Mouse (Mus musculus) forebrain, embryonic 12.5 days (tissue): Measurements from ENCODE around the gene Zdhhc8. TPM values are rescaled to one million over a fixed set of nuclear protein-coding genes. Genes with fewer than 3 reads are reported as not detected.

ENCODE experiments used
- ATAC-seq: fragments of 200-750 bp; cut with Nextera tagmentation; 2 replicates; pipeline ENCODE4 v1.8.0; 2017; ENCODE audit warnings: moderate TSS enrichment; ENCODE audit not compliant: low FRiP score
- H3K27ac ChIP-seq: fragments of 300-500 bp; sonication (generic); 2 replicates; pipeline ENCODE4 v1.5.1; 2016; ENCODE audit warnings: mild to moderate bottlenecking
- H3K27me3 ChIP-seq: fragments of 300-500 bp; sonication (generic); 2 replicates; pipeline ENCODE4 v1.6.1; 2016; ENCODE audit warnings: mild to moderate bottlenecking
- H3K36me3 ChIP-seq: fragments of 300-500 bp; sonication (generic); replicated peaks from 2 replicates; pipeline ENCODE4 v1.6.1; 2016; ENCODE audit warnings: mild to moderate bottlenecking
- H3K4me1 ChIP-seq: fragments of 300-500 bp; sonication (generic); 2 replicates; pipeline ENCODE4 v1.6.1; 2016
- H3K4me2 ChIP-seq: fragments of 300-500 bp; sonication (generic); 2 replicates; pipeline ENCODE4 v1.6.1; 2016; ENCODE audit warnings: mild to moderate bottlenecking, moderate library complexity
- H3K4me3 ChIP-seq: fragments of 300-500 bp; sonication (generic); replicated peaks from 2 replicates; pipeline ENCODE4 v1.5.1; 2016; ENCODE audit warnings: mild to moderate bottlenecking
- H3K9ac ChIP-seq: fragments of 300-500 bp; sonication (generic); 2 replicates; pipeline ENCODE4 v1.6.1; 2016; ENCODE audit warnings: mild to moderate bottlenecking
- H3K9me3 ChIP-seq: fragments of 300-500 bp; sonication (generic); 2 replicates; pipeline ENCODE4 v1.6.1; 2016
- WGBS: fragments of 180-500 bp; shearing (Covaris S2); methylation state at CpG from one replicate; pipeline ENCODE4 v1.1.7; 2016; 5-methylcytosine and 5-hydroxymethylcytosine counted together
- polyA plus RNA-seq: library from polyadenylated mRNA; unstranded; fragments of >200 nt; fragmentation: Nextera tagmentation; extraction: Ambion mirVana; gene quantifications from 2 replicates; pipeline ENCODE4 v1.2.1, GENCODE M21; 2016

Gene Zdhhc8
- 15.7 and 16.9 TPM in 2 replicates for polyA plus RNA-seq

GRCm38 (mm10) chr16:18234671-18235388, at the start of gene Zdhhc8:
Gene Zdhhc8, minus strand, starts transcription at chr16:18235136.
- Histone ChIP-seq H3K27ac (peak within 1 kb of the TSS; percentile 89), H3K36me3 (peaks cover 22% of the 10 kb centered on the region), H3K4me2 (peak within 1 kb of the TSS; percentile 78), H3K4me3 (peak within 1 kb of the TSS; percentile 86), H3K27me3 (no peaks in the 10 kb centered on the region), H3K9ac (peak within 1 kb of the TSS; percentile 93), H3K9me3 (no peaks in the 10 kb centered on the region), H3K4me1 (peaks cover 38% of the 10 kb centered on the region)
- under 1% methylated on average over 73 of the region's 79 CpGs for WGBS
- ATAC-seq: peak; percentile 87

GRCm38 (mm10) chr16:18275166-18275565, 40.2 kb upstream of the Zdhhc8 start:
- 70% methylated on average over 2 of the region's 2 CpGs for WGBS
- H3K9ac ChIP-seq: no peak overlapping the region
- H3K27ac ChIP-seq: no peak overlapping the region
- peaks cover 93% of the 10 kb centered on the region for H3K36me3 ChIP-seq
- no peaks in the 10 kb centered on the region for H3K9me3 ChIP-seq
- no peak for ATAC-seq
- H3K4me1 ChIP-seq: no peaks in the 10 kb centered on the region
- no peaks in the 10 kb centered on the region for H3K27me3 ChIP-seq
- no peak overlapping the region for H3K4me2 ChIP-seq
- H3K4me3 ChIP-seq: no peak overlapping the region

DNA sequence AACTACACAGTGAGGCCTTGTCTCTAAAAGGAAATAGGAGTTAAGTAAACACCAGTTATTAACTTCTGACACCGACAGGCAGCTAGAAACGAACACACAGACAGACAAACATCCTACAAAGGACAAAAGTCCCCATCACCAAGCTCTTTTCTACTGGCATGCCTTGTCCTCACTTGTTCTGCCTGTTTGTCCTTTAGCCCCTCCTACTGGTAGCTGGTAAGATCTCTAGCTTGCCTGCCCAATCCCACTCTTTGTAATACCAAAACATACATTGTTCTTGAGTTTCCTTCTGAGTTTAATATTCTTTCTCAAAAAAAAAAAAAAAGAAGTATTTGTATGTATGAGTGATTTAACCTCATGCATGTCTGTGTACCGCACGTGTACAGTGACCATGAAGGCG, 33.2 kb upstream of the Zdhhc8 start:
- H3K9me3 ChIP-seq: no peaks in the 10 kb centered on the region
- WGBS: 92% methylated on average over 5 of the region's 5 CpGs
- H3K36me3 ChIP-seq: peaks cover 93% of the 10 kb centered on the region
- no peak overlapping the region for H3K9ac ChIP-seq
- no peak overlapping the region for H3K27ac ChIP-seq
- ATAC-seq: 0 out of 2 replicates have a peak, but pooled peaks have one; percentile 17
- H3K4me2 ChIP-seq: no peak overlapping the region
- H3K27me3 ChIP-seq: no peaks in the 10 kb centered on the region
- H3K4me1 ChIP-seq: no peaks in the 10 kb centered on the region
- H3K4me3 ChIP-seq: no peak overlapping the region

GRCm38 (mm10) chr16:18265024-18265423, 30.1 kb upstream of the Zdhhc8 start:
- Histone ChIP-seq H3K9ac (no peak overlapping the region), H3K4me2 (no peak overlapping the region), H3K4me3 (no peak overlapping the region), H3K9me3 (no peaks in the 10 kb centered on the region), H3K36me3 (peaks cover 91% of the 10 kb centered on the region), H3K4me1 (no peaks in the 10 kb centered on the region), H3K27me3 (no peaks in the 10 kb centered on the region), H3K27ac (no peak overlapping the region)
- ATAC-seq: no peak
- WGBS: 76% methylated on average over 2 of the region's 2 CpGs

DNA sequence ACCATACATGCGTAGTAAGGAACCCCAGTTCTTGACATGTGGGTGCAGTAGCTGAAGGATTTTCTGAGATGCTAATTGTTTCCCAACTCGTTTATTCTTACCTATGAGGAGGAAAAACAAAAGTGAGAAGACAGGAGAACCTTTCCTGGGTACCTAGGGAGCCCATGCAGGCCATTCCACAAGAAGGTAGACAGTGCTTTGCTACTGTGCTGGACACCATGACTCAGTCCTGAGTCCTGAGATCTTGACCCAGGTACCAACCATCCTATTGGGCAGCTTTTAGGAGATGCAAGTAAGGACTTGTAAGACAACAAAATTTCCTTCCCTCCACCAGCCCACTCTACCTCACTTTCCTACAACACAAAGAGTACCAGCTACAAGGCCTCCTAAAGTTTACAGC, 23.3 kb upstream of the Zdhhc8 start, which contains the start of gene Gm49776:
Gene Gm49776, minus strand, starts transcription at position 101 of the 400 bp plus-strand sequence.
- Histone ChIP-seq H3K4me2 (no peak within 1 kb of the TSS), H3K36me3 (peaks cover 94% of the 10 kb centered on the region), H3K9ac (no peak within 1 kb of the TSS), H3K9me3 (no peaks in the 10 kb centered on the region), H3K4me3 (no peak within 1 kb of the TSS), H3K27me3 (no peaks in the 10 kb centered on the region), H3K4me1 (no peaks in the 10 kb centered on the region), H3K27ac (no peak within 1 kb of the TSS)
- 90% methylated on average over 2 of the region's 2 CpGs for WGBS
- ATAC-seq: no peak

DNA sequence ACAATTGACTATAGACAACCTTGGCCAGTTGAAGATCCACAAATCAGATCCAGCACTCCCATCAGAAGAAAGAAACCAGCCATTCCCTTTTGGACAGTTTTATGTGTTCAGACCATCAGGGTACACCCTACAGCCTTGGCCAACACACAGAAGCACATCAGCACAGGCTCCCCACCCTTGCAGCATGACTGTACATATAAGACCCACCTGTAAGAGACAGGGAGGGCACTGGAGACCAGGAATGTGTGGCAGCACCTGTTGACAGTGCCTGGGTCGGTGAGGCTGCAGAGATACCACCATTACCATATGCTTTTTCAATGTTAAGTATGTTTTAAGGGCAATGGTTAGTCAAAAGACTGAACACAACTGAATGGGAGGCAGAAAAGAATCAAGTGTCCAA, 18.9 kb upstream of the Zdhhc8 start:
- peaks cover 85% of the 10 kb centered on the region for H3K36me3 ChIP-seq
- no peak for ATAC-seq
- H3K27me3 ChIP-seq: no peaks in the 10 kb centered on the region
- no peak overlapping the region for H3K4me2 ChIP-seq
- H3K9ac ChIP-seq: no peak overlapping the region
- 89% methylated on average over 1 of the region's 1 CpGs for WGBS
- H3K9me3 ChIP-seq: no peaks in the 10 kb centered on the region
- no peak overlapping the region for H3K27ac ChIP-seq
- H3K4me3 ChIP-seq: no peak overlapping the region
- peaks cover 26% of the 10 kb centered on the region for H3K4me1 ChIP-seq

GRCm38 (mm10) chr16:18252736-18253135, 17.8 kb upstream of the Zdhhc8 start:
- Histone ChIP-seq H3K4me2 (no peak overlapping the region), H3K9me3 (no peaks in the 10 kb centered on the region), H3K4me1 (peaks cover 26% of the 10 kb centered on the region), H3K36me3 (peaks cover 74% of the 10 kb centered on the region), H3K4me3 (no peak overlapping the region), H3K27ac (no peak overlapping the region), H3K9ac (no peak overlapping the region), H3K27me3 (no peaks in the 10 kb centered on the region)
- 86% methylated on average over 6 of the region's 6 CpGs for WGBS
- no peak for ATAC-seq

GRCm38 (mm10) chr16:18250828-18251790, 16.2 kb upstream of the Zdhhc8 start:
- Histone ChIP-seq H3K27ac (peak overlapping the region; percentile 56; the same call in 1 of the 2 replicates), H3K9ac (peak overlapping the region; percentile 85; the same call in 1 of the 2 replicates), H3K4me1 (peaks cover 41% of the 10 kb centered on the region), H3K4me2 (peak overlapping the region; percentile 83), H3K9me3 (no peaks in the 10 kb centered on the region), H3K27me3 (no peaks in the 10 kb centered on the region), H3K36me3 (peaks cover 69% of the 10 kb centered on the region), H3K4me3 (0 out of 2 replicates have a peak overlapping the region, but pooled peaks have one; percentile 95)
- no peak for ATAC-seq
- WGBS: 76% methylated on average over 10 of the region's 10 CpGs

GRCm38 (mm10) chr16:18250231-18250630, 15.3 kb upstream of the Zdhhc8 start:
- Histone ChIP-seq H3K9me3 (no peaks in the 10 kb centered on the region), H3K4me3 (peak overlapping the region; percentile 95), H3K4me1 (peaks cover 47% of the 10 kb centered on the region), H3K36me3 (peaks cover 70% of the 10 kb centered on the region), H3K4me2 (peak overlapping the region; percentile 83), H3K9ac (peak overlapping the region; percentile 85), H3K27ac (no peak overlapping the region), H3K27me3 (no peaks in the 10 kb centered on the region)
- 55% methylated on average over 4 of the region's 4 CpGs for WGBS
- ATAC-seq: no peak

DNA sequence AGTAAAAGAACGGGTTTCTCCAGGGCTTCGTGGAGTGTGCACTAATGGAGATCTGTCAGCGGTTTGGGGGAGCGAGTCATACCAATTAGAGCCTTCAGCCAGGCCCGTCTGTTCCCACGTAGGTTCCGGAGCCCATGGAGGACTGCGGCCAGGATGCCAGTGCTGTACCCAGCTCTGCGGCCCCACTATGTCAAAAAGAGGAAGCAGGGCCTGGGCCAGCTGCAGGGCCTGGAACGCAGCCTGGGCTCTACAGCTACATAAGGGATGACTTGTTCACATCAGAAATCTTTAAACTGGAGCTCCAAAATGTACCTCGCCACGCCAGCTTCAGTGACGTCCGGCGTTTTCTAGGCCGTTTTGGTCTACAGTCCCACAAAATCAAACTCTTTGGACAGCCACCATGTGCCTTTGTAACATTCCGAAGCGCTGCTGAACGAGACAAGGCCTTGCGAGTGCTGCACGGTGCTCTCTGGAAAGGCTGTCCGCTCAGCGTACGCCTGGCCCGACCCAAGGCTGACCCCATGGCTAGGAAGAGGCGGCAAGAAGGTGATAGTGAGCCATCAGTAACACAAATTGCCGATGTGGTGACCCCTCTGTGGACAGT, 14.5 kb upstream of the Zdhhc8 start:
- Histone ChIP-seq H3K4me3 (peak overlapping the region; percentile 95), H3K4me1 (peaks cover 47% of the 10 kb centered on the region), H3K27me3 (no peaks in the 10 kb centered on the region), H3K4me2 (peak overlapping the region; percentile 83), H3K27ac (peak overlapping the region; percentile 93), H3K9ac (peak overlapping the region; percentile 85), H3K36me3 (peaks cover 70% of the 10 kb centered on the region), H3K9me3 (no peaks in the 10 kb centered on the region)
- ATAC-seq: peak; percentile 13
- WGBS: 9% methylated on average over 27 of the region's 27 CpGs

DNA sequence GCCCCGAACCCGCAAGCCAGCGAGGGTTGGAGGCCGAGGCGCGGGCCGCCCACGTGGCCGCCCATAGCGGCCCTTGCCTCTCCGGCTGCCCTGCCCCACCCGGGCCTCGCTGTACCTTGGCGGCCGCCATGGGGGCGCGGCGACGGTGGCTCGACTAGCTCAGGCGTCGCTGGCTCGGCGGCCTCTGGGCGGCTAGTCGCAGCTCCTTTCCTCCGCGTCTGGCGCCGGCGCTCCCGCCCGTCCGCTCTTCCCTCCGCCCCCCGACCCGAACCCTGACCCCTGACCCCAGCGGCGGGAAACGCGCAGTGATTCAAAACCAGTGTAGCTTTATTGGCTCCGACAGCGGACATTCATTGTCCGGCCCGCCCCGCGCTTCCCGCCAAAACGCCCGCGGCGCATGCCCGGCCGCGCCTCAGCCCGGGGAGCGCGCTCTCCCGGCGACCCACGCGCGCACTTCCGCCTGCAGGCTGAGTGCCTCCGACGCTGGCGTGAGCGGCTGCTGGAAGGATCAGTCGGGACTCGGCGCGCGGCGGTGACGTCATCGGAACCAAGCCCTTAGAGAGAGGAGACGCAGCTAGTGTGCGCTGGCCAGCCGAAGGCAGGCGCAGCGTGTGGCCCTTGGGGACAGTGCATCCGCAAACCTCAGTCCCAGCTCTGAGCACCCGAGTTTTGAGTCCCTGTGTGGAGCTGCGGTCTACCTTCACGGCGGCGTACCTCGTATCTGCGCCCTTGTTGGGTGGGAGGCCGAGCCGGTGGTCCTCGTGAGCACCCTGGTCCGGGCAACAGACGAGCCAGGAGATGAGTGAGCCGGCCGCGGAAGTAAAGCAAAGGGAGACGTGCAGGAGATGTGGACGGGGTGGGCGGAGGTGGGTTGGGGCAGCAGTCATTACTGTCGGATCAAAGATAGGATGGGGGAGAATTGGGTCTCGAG, 13.8 kb upstream of the Zdhhc8 start, which contains the start of the genes Trmt2a and Ranbp1:
Gene Trmt2a, plus strand, starts transcription at position 247 of the 931 bp plus-strand sequence.
Gene Ranbp1, minus strand, starts transcription at position 300 of the 931 bp plus-strand sequence.
- under 1% methylated on average over 100 of the region's 102 CpGs for WGBS
- H3K36me3 ChIP-seq: peaks cover 70% of the 10 kb centered on the region
- peaks cover 47% of the 10 kb centered on the region for H3K4me1 ChIP-seq

More for the DNA sequence above, 13.8 kb upstream of the Zdhhc8 start, which contains the start of the genes Trmt2a and Ranbp1:
- peak within 1 kb of the TSS; percentile 95 for H3K4me3 ChIP-seq
- no peaks in the 10 kb centered on the region for H3K27me3 ChIP-seq
- peak; percentile 95 for ATAC-seq
- H3K9ac ChIP-seq: peak within 1 kb of the TSS; percentile 97
- H3K27ac ChIP-seq: peak within 1 kb of the TSS; percentile 94
- no peaks in the 10 kb centered on the region for H3K9me3 ChIP-seq
- H3K4me2 ChIP-seq: peak within 1 kb of the TSS; percentile 83
